Mouse (Mus musculus) limb, embryonic 10.5 days (tissue): ENCODE measurements at regions not wholly inside any gene's neighbourhood (a gene's known extent, or its start where the extent isn't known, plus 50 kb on each side); places are given as distances from the start of the nearest gene placed in this dataset.

Experiments used
- DNase-seq: peaks from one replicate; pipeline ENCODE4 v3.0.0-alpha.2; 2017; ENCODE audit warnings: low spot score
- H3K27ac ChIP-seq: fragments of 300-500 bp; sonication (generic); 2 replicates; pipeline ENCODE4 v1.5.1; 2016; ENCODE audit warnings: mild to moderate bottlenecking
- H3K27me3 ChIP-seq: fragments of 300-500 bp; sonication (generic); 2 replicates; pipeline ENCODE4 v1.6.1; 2016; ENCODE audit warnings: low read depth, mild to moderate bottlenecking; ENCODE audit not compliant: poor library complexity, severe bottlenecking
- H3K36me3 ChIP-seq: fragments of 300-500 bp; sonication (generic); 2 replicates; pipeline ENCODE4 v1.6.1; 2016; ENCODE audit warnings: mild to moderate bottlenecking, moderate library complexity
- H3K4me1 ChIP-seq: fragments of 300-500 bp; sonication (generic); 2 replicates; pipeline ENCODE4 v1.6.1; 2016
- H3K4me3 ChIP-seq: fragments of 300-500 bp; sonication (generic); 2 replicates; pipeline ENCODE4 v1.5.1; 2016; ENCODE audit warnings: mild to moderate bottlenecking, moderate library complexity
- H3K9me3 ChIP-seq: fragments of 300-500 bp; sonication (generic); replicated peaks from 2 replicates; pipeline ENCODE4 v1.6.1; 2016; ENCODE audit warnings: mild to moderate bottlenecking
- WGBS: fragments of 180-500 bp; shearing (Covaris S2); methylation state at CpG from one replicate; pipeline ENCODE4 v1.1.7; 2016; 5-methylcytosine and 5-hydroxymethylcytosine counted together

DNA sequence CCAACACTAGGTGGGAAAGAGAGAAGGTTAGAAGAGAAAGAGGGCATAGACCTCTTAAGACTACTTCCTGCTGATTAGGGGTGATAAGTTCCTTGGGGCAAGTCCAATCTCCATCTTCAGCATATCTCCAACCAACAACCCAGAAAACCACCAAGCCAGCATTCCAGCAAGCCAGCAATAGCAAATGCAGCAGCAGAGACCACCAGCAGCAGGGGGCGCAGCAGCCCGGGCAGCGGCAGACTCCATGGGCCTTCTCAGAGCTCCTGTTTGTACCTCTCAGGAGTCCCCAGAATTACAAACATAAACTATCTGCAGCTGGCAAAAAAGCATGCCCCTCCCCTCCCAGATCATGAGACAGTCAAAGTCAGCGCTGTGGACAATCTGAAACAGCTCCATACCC lies 222.0 kb upstream of the Ttc29 start:
- no peaks in the 10 kb centered on the region for H3K27me3 ChIP-seq
- no peaks in the 10 kb centered on the region for H3K9me3 ChIP-seq
- 44% methylated on average over 4 of the region's 4 CpGs for WGBS
- H3K27ac ChIP-seq = no peak overlapping the region
- H3K4me1 ChIP-seq = no peaks in the 10 kb centered on the region
- no peaks in the 10 kb centered on the region for H3K36me3 ChIP-seq
- H3K4me3 ChIP-seq = no peak overlapping the region
- DNase-seq = no peak

DNA sequence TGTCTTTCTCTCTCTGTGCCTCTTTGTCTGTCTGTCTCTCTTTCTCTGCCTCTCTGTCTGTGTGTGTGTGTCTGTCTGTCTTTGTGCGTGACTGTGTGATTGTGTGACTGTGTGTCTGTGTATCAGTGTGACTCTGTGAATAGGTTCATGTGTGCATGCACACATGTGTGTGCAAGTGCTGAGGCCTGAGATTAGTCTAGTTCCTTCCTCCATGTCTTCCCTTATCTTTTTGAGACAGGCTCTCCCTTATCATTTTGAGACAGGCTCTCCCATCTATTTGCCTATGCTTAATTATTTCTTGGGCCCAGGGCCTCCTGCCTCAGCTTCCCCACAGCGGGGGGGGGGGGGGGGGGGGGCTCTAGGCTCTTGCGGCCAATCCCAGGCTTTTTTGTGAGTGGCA lies 212.8 kb upstream of the Ttc29 start:
- 79% methylated on average over 3 of the region's 3 CpGs for WGBS
- H3K4me1 ChIP-seq = peaks cover 18% of the 10 kb centered on the region
- DNase-seq = no peak
- H3K27ac ChIP-seq = no peak overlapping the region
- H3K27me3 ChIP-seq = no peaks in the 10 kb centered on the region
- H3K4me3 ChIP-seq = no peak overlapping the region
- no peaks in the 10 kb centered on the region for H3K36me3 ChIP-seq
- H3K9me3 ChIP-seq = no peaks in the 10 kb centered on the region

DNA sequence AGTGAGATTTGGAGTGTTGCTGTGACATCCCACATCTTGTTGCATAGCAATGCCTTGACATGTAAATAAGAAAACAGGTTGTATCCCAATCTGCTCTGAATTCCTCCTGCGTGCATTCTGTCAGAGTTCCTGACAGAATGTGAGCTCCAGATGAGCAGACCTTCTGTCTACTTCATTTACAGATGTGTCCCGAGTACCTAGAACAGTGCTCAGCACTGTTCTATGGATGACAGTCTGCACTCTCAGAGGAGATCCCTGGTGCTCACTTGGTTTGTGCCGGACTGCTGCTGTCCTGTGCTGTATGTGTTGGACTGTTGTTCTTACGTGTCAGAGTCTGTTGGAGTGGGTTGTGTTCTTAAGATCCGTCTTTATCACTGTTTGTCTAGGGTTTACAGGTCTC lies 211.4 kb upstream of the Ttc29 start:
- no peaks in the 10 kb centered on the region for H3K9me3 ChIP-seq
- no peaks in the 10 kb centered on the region for H3K27me3 ChIP-seq
- H3K4me1 ChIP-seq = peaks cover 18% of the 10 kb centered on the region
- H3K27ac ChIP-seq = peak overlapping the region; percentile 47; the same call in 1 of the 2 replicates
- 74% methylated on average over 5 of the region's 5 CpGs for WGBS
- H3K4me3 ChIP-seq = no peak overlapping the region
- no peak for DNase-seq
- no peaks in the 10 kb centered on the region for H3K36me3 ChIP-seq

DNA sequence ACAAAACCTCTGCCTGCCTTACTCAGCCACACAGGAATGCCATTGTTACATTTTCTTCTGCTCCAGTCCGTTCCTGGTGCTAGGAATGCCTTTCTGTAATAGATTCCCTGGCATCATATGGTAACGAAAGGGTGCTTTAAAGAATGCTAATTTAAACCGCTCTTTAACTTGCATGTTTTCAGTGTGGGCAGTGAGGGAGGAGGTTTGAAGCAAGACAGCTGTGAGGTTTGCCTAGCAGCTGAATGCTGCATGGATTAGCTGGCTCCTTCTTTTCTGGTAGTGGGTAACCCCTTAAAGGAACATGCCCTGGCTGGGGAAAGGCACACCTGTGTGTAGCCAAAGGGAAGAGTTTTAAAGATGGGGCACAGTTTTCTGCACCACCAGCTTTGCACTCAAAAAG lies 211.0 kb upstream of the Ttc29 start:
- H3K27ac ChIP-seq = peak overlapping the region; percentile 47; the same call in 1 of the 2 replicates
- DNase-seq = no peak

DNA sequence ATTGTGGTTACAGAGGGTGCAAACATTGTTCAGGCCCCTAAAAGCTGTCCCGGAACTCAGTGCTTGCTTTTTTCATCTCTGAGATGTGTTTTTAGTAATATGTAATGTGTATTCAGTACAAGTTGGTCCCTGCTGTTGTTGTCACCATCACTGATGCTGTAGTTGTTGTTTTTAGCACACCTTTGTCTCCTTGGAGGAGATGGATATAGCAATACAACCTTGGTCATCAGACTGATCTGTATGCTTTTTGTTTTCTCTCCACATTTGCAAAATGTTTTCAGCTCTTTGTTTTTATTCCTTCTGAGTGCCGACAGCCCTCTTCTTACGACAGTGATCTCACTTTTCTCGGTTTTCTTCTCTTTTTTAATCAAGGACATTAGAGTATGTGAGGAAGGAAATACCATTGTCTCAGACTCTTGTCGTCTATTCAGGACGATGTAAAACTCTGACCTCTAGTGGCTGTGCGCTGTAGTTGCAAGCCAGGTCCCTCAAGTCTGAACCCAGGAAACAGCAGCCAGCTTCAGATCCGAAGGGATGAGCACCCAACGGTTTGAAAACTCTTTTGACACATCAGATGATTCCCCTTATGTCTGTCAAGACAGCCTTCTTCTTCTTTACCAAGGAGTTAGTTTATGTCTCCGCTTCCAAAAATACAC lies 209.1 kb upstream of the Ttc29 start:
- no peaks in the 10 kb centered on the region for H3K9me3 ChIP-seq
- DNase-seq = peak; percentile 72
- H3K27me3 ChIP-seq = no peaks in the 10 kb centered on the region
- H3K36me3 ChIP-seq = no peaks in the 10 kb centered on the region
- H3K4me1 ChIP-seq = peaks cover 18% of the 10 kb centered on the region
- peak overlapping the region; percentile 54 for H3K27ac ChIP-seq
- H3K4me3 ChIP-seq = no peak overlapping the region
- 16% methylated on average over 10 of the region's 10 CpGs for whole genome bisulfite sequencing

More for the DNA sequence above, 211.0 kb upstream of the Ttc29 start:
- H3K36me3 ChIP-seq = no peaks in the 10 kb centered on the region
- WGBS = 61% methylated on average over 3 of the region's 3 CpGs
- H3K27me3 ChIP-seq = no peaks in the 10 kb centered on the region
- no peak overlapping the region for H3K4me3 ChIP-seq
- H3K4me1 ChIP-seq = peaks cover 18% of the 10 kb centered on the region
- H3K9me3 ChIP-seq = no peaks in the 10 kb centered on the region

DNA sequence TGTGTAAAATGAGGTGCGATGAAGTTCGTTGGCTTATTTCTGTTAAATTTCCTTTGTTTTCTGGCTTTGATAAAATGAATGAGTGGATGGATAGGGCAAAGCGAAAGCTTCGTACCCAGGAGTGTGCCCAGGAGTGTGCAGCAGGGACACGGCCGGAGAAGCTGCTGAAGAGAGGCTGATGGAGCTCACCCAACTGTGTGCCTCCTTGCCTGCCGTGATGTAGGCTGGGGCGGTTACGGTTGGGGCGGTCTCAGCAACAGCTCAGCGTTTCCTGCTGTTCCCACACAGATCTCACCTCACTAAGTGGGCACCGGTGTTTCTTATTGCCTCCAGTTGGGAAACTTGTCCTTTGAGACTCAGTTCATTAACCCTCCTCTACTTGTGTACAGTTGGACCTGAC lies 208.2 kb upstream of the Ttc29 start:
- Histone ChIP-seq H3K36me3 (no peaks in the 10 kb centered on the region), H3K27me3 (no peaks in the 10 kb centered on the region), H3K4me3 (no peak overlapping the region), H3K4me1 (peaks cover 18% of the 10 kb centered on the region), H3K9me3 (no peaks in the 10 kb centered on the region), H3K27ac (peak overlapping the region; percentile 54)
- 75% methylated on average over 12 of the region's 12 CpGs for WGBS
- peak; percentile 39 for DNase-seq

DNA sequence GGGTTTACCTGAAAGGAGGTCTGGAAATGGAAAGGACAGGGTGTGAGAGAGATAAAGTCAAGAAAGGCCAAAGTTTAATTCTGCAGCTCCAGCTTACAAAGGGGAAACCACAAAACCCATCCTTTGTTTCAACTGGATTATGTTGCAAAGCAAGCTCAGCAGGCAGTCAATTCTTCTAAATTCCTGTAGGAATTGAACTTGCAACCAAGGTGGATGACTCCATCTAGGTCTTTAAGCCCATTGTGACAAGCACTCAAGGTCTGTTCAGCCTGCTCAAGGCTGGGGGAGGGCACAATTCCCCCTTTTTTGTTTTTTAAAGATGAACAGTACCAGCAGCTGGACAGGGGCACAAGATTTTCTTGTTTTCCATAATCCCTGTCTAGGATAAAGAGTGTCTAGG lies 200.0 kb upstream of the Ttc29 start:
- no peak overlapping the region for H3K27ac ChIP-seq
- H3K36me3 ChIP-seq = no peaks in the 10 kb centered on the region
- DNase-seq = no peak
- H3K27me3 ChIP-seq = no peaks in the 10 kb centered on the region
- no peaks in the 10 kb centered on the region for H3K4me1 ChIP-seq
- H3K9me3 ChIP-seq = no peaks in the 10 kb centered on the region
- H3K4me3 ChIP-seq = no peak overlapping the region

DNA sequence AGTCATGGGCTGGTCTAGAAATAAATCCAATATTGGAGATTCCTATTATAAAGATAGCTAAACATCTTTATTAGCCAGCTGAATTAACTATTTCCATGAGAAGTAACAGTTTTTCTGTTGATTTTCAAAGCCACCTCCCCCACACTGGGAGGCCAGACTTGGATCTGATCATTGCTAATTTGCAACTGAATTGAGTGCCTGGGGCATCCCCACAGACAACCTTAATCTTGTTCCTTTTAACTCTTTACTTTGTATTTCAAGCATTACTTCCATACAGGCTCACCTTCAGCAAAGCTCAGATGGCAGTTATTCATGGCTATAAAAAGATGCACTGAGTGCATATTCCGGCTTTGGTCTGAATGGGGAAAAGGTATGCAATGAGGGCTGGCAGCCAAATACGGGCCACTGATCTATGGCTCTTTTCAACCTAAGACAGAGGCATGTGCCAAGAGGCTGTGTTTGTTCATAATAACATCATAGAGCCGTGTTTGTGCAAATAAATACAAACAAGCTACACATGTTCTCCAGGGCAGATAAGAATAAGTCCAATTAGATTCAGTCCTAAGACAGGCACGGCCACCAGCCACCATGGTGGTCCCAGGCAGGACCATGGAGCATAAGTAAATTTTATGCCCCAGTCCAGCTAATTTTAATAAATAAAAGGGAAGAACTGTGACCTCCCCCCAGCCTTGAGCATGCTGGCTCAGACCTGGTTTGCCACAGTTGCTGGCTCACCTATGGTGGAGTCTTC lies 194.5 kb upstream of the Ttc29 start:
- H3K9me3 ChIP-seq = no peaks in the 10 kb centered on the region
- WGBS = 87% methylated on average over 4 of the region's 4 CpGs

DNA sequence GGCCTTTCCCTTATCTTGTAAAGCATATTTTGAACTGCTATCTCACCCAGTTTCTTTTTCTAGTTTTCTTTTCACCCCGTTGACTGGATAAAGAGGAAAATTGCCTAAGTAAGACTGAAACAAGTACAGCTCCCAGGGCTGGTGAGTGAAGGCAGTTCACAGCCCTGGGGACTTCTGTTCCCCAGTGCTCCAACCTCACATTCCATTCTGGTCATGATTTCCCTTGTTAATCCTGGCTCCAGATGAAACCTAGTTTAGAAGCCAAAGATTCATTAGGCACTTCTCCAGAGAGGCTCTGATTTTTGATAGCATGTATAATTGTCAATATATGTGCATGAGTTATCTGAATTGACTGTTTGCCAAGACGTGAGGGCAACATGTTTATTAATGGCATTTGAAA lies 191.6 kb upstream of the Ttc29 start:
- Histone ChIP-seq H3K4me3 (no peak overlapping the region), H3K4me1 (peaks cover 12% of the 10 kb centered on the region; the same call in 1 of the 2 replicates), H3K9me3 (no peaks in the 10 kb centered on the region), H3K36me3 (no peaks in the 10 kb centered on the region), H3K27ac (no peak overlapping the region), H3K27me3 (no peaks in the 10 kb centered on the region)
- 83% methylated on average over 2 of the region's 2 CpGs for WGBS
- DNase-seq = no peak

More for the DNA sequence above, 194.5 kb upstream of the Ttc29 start:
- no peak for DNase-seq
- H3K4me3 ChIP-seq = no peak overlapping the region
- no peak overlapping the region for H3K27ac ChIP-seq
- H3K36me3 ChIP-seq = no peaks in the 10 kb centered on the region
- H3K27me3 ChIP-seq = no peaks in the 10 kb centered on the region
- H3K4me1 ChIP-seq = peaks cover 7% of the 10 kb centered on the region; the same call in 1 of the 2 replicates

DNA sequence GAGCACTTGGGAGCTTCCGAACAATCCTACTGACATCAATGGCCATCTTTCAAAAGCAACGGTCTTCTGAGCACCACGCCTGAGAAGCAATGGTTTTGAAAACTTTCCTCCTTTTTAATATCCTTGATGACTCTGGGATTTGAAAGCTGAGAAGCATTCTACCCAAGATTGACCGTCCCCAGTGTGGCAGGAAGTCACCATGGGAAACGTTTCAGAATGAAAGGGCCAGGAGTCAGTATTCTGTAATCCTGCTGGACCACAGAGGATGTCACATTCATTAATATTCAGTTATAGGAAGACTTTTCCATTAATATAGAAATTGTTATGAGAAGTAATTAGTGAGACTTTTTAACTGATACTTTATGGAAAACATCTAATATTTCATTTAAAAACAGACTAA lies 190.1 kb upstream of the Ttc29 start:
- no peak overlapping the region for H3K4me3 ChIP-seq
- H3K9me3 ChIP-seq = no peaks in the 10 kb centered on the region
- peaks cover 12% of the 10 kb centered on the region; the same call in 1 of the 2 replicates for H3K4me1 ChIP-seq
- no peaks in the 10 kb centered on the region for H3K36me3 ChIP-seq
- H3K27me3 ChIP-seq = no peaks in the 10 kb centered on the region
- no peak overlapping the region for H3K27ac ChIP-seq
- WGBS = 76% methylated on average over 5 of the region's 5 CpGs
- no peak for DNase-seq

DNA sequence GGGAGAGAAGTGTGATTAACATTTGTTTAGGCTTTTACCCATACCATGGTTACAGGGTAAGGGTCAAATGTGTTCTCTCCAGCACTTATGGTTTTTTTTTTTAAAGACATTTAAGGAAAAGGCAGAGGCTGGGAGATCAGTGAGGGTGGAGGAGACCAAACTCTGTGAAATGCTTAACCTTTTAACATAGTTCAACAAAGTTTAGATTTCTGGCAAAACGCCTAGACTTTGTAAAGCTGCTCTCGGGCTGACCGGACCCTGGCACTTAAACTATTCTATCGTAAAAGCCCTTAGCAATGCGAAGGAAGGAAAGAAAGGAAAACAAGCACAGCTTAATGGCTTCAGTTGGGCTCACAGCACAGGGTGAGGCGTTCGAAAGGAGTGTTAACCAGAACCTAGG lies 189.6 kb upstream of the Ttc29 start:
- H3K27me3 ChIP-seq = no peaks in the 10 kb centered on the region
- H3K27ac ChIP-seq = no peak overlapping the region
- H3K9me3 ChIP-seq = no peaks in the 10 kb centered on the region
- H3K36me3 ChIP-seq = no peaks in the 10 kb centered on the region
- H3K4me3 ChIP-seq = no peak overlapping the region
- WGBS = 44% methylated on average over 7 of the region's 7 CpGs
- no peak for DNase-seq
- H3K4me1 ChIP-seq = peaks cover 12% of the 10 kb centered on the region; the same call in 1 of the 2 replicates

DNA sequence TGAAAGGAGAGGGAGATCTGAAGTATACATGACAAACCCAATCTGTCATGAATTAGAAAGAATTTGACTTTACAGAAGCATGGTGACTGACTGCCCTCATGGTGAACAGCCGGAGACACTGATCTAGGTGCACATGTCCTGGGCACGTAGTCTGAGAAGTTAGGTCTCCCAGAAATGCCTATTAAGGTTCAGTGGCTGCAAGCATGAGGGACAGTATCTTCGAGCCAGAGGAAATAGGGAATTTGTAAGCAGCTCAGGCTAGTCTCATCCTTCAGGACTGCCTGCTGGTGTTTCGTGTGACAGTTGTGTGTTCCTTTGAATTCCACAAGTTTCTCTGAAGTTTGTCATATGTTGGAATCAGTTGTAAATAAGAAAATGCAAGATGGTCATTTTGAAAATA lies 189.2 kb upstream of the Ttc29 start:
- Histone ChIP-seq H3K27me3 (no peaks in the 10 kb centered on the region), H3K9me3 (no peaks in the 10 kb centered on the region), H3K4me3 (no peak overlapping the region), H3K36me3 (no peaks in the 10 kb centered on the region), H3K27ac (no peak overlapping the region), H3K4me1 (peaks cover 12% of the 10 kb centered on the region; the same call in 1 of the 2 replicates)
- DNase-seq = no peak
- 82% methylated on average over 4 of the region's 4 CpGs for WGBS

DNA sequence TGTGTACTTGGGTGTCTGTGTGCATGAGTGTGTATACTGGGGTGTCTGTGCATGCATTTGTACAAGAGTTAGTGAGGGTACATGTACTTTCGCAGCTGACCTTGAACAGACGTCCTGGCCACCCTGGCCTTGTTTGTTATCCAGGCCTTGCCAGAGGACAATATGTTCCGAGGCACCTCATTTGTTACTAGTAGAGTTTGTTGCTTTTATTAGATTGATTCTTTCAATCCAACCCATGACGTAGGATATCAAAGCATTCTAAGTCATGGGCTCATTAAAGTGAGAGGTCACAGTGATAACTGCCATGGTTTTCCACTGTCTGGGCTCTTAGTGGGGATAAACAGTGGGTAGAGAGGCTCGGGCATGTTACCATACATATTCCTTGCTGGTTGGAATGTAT lies 188.1 kb upstream of the Ttc29 start:
- H3K4me1 ChIP-seq = peaks cover 12% of the 10 kb centered on the region; the same call in 1 of the 2 replicates
- no peaks in the 10 kb centered on the region for H3K27me3 ChIP-seq
- 81% methylated on average over 5 of the region's 5 CpGs for WGBS
- H3K4me3 ChIP-seq = no peak overlapping the region
- no peaks in the 10 kb centered on the region for H3K9me3 ChIP-seq
- no peaks in the 10 kb centered on the region for H3K36me3 ChIP-seq
- no peak for DNase-seq
- no peak overlapping the region for H3K27ac ChIP-seq
